Mouse (Mus musculus): ENCODE results near the gene Trhde. TPM values are rescaled to one million over a fixed set of nuclear protein-coding genes. Genes with fewer than 3 reads are reported as not detected.
A peak's percentile ranks its signal among the peaks of the same experiment; 100 is the strongest.

Trhde gene
- 10 to 100 TPM; 26.9 to 27.9 TPM for total RNA-seq (2021)
- long read RNA-seq, experiment 1, full-length matches to known transcripts = 9 of 12 reads
- long read RNA-seq, experiment 1, partial matches to known transcripts = 2 of 12 reads
- long read RNA-seq, experiment 1, other reads (novel, unspliced or antisense) = 1 of 12 reads
- long read RNA-seq, experiment 2, full-length matches to known transcripts = 5 of 6 reads
- long read RNA-seq, experiment 2, partial matches to known transcripts = 0 of 6 reads
- long read RNA-seq, experiment 2, other reads (novel, unspliced or antisense) = 1 of 6 reads

- peak; percentile 34 to 66 for DNase-seq (ENCODE audit: low spot score in 2 of 2)
Measured at GRCm38 (mm10) chr10:114802161-114802651, at the start of gene Trhde. Trhde (minus strand) TSS chr10:114802307.

DNA sequence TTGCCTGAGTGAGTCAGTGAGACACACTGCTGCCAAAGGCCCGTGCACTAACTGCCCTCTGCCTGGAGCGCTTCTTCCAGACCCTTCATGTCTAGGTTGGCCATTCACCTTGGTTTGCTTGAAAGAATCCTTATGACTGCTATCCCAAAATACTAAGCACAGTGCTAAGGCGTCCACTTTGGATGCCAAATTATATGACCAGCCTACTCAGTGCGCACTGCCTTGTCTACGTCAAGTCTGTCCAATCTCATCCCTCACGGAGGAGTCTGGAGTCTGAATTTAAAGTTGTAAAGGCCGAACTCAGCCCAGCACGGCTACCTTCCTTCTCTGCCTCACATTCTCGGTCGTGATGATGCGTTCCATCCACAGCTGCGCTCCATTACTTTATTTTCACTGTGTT lies 39.9 kb upstream of the Trhde start:
- DNase-seq (ENCODE audit: low spot score in 2 of 2) = peak in 1 of 2 experiments; percentile 15

DNA sequence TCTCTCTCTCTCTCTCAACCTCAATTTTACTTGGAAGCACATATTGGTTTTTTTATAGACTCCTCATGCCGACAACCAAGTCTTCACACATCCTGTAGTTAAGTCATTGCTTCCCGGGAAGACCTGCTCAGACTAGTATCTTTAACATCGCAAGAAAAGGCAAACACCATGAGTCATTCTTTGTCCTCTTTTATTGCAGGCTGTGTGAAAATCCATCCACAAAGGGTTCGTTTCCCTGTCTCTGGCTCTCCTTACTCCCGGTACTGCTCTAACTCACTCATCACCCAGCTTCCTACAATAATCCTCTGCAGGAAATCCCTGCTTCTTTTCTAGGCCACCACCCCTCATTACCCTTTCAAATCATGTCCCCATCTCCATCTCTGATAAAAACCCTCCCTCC lies 39.3 kb upstream of the Trhde start:
- peak in 1 of 2 experiments; percentile 21 for DNase-seq (ENCODE audit: low spot score in 2 of 2)

DNA sequence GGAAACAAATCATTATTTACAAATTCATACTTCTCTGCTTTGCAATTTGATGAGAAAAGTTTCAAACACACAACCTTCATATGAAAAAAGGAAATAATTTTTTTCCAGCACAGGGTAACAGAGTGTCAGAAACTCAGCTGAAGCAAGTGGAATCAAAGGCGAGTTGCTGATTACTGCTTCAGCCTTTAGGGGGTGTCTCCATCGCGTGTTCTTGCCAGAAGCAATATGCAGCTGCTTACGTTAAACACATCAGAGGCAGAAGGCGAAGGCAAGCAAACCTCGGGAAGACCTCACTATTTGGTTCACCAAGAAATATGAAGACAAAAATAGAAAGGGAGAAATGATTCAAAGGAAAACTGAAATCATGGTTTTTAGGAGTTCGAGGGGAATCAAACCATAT lies 29.2 kb upstream of the Trhde start:
- no peak for DNase-seq (ENCODE audit: low spot score in 2 of 2)

GRCm38 (mm10) chr10:114808799-114809198 lies 6.7 kb upstream of the Trhde start:
- DNase-seq (ENCODE audit: low spot score in 2 of 2) = no peak

GRCm38 (mm10) chr10:114805884-114806283 lies 3.8 kb upstream of the Trhde start:
- DNase-seq (ENCODE audit: low spot score in 2 of 2) = peak in 1 of 2 experiments; percentile 47

DNA sequence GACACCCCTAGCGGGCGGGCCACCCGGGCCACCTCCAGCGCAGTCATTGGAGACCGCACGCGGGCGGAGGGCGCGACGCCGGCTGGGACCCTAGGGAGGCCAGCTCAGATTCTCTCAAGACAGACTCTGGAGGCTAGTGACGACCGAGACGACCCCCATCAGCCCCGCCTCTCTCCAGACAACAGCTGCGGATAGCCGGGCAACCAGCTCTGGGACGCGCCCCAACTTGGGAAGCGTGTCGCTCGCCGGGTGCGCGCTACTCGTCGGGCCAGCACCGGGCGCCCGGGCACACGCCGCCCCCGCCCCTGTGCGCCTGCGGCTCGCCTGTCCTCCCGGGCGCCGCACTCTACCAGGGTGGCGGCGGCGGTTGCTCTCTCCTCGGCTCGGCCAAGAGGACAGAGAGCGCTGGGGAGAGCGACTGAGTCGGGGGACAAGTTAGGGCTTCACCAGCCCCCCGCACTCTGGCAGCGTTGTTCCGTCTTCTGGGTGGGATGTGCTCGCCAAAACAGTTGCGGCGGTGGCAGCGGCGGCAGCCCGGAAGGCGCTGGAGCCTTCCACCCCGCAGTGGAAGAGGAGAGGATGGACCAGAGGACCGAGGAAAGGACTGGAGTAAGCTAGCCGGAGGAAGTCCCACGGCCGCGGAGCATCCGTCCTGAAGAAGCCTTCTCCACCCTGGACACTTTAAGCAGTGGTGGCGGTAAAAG lies 498 bp downstream of the Trhde start:
- peak; percentile 27 to 64 for DNase-seq (ENCODE audit: low spot score in 2 of 2)

GRCm38 (mm10) chr10:114800331-114801304 lies 1.5 kb downstream of the Trhde start:
- peak in 1 of 2 experiments; percentile 21 for DNase-seq (ENCODE audit: low spot score in 2 of 2)

- no peak for DNase-seq (ENCODE audit: low spot score in 2 of 2)
Measured at GRCm38 (mm10) chr10:114799481-114799880, 2.6 kb downstream of the Trhde start.

GRCm38 (mm10) chr10:114798788-114799187 lies 3.3 kb downstream of the Trhde start:
- DNase-seq (ENCODE audit: low spot score in 2 of 2) = no peak

GRCm38 (mm10) chr10:114798218-114798617 lies 3.9 kb downstream of the Trhde start:
- no peak for DNase-seq (ENCODE audit: low spot score in 2 of 2)

- no peak for DNase-seq (ENCODE audit: low spot score in 2 of 2)
Measured at GRCm38 (mm10) chr10:114797664-114798063, 4.4 kb downstream of the Trhde start.

- DNase-seq (ENCODE audit: low spot score in 2 of 2) = no peak
Measured at GRCm38 (mm10) chr10:114796872-114797271, 5.2 kb downstream of the Trhde start.

GRCm38 (mm10) chr10:114794214-114794613 lies 7.9 kb downstream of the Trhde start:
- DNase-seq (ENCODE audit: low spot score in 2 of 2) = no peak

GRCm38 (mm10) chr10:114765914-114766313 lies 36.2 kb downstream of the Trhde start:
- no peak for DNase-seq (ENCODE audit: low spot score in 2 of 2)

- no peak for DNase-seq (ENCODE audit: low spot score in 2 of 2)
Measured at GRCm38 (mm10) chr10:114762125-114762524, 40.0 kb downstream of the Trhde start.

DNA sequence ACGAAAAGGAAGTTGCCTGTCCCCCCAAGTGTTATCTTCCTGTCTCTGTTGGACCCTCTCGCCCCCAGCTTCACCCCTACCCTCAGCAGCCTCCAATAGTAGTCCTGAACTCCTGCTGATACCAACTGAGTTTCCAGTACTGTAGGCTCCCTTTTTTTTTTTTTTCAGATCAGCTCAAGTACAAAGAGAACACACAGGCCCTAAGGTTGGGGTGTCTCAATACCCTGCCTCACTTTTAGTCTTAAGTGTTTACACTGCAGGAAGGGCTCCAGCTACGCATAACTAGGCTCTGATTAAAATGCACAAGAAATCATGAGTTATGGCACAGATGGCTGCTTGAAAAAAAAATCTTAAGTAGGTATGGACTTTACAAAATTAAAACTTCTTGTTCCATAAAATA lies 42.9 kb downstream of the Trhde start:
- DNase-seq (ENCODE audit: low spot score in 2 of 2) = no peak

GRCm38 (mm10) chr10:114758614-114759013 lies 43.5 kb downstream of the Trhde start:
- no peak for DNase-seq (ENCODE audit: low spot score in 2 of 2)

- no peak for DNase-seq (ENCODE audit: low spot score in 2 of 2)
Measured at GRCm38 (mm10) chr10:114742755-114743705, 59.1 kb downstream of the Trhde start.

DNA sequence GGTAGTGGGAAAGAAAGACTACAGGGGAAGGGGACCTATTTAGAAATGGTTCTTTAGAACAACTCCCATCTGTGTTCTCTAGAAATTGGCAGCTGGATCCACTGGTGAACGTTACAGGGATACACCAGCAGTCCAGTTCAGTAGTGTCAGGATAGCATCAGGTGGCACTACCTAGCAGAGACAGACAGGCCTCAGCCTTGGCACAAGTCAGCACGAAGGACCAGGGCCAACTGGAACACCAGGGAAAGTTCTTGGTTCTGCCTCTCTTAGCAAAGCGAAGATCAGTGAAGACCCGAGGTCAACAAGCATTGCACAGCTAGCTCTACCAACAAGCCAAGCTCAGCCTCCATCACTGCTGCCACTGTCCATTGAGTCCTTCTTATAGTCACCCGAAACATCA lies 62.2 kb downstream of the Trhde start:
- DNase-seq (ENCODE audit: low spot score in 2 of 2) = no peak

All from left cerebral cortex, adult 18-20 months (tissue).